Mouse (Mus musculus): ENCODE measurements around the gene Lamb1.

- TF ChIP-seq GATA1 (IDR thresholded peaks at IDR 0.05; ENCODE audit: low read length) = no peak
- TF ChIP-seq TAL1 (IDR thresholded peaks at IDR 0.05; ENCODE audit: low read length) = no peak
Observed at GRCm38 (mm10) chr12:31313136-31313535, 48.1 kb downstream of the Lamb1 start.

All from erythroblast, embryonic 14.5 days (primary cell).